Mouse (Mus musculus): ENCODE measurements around the gene Ccr6.

The Ccr6 gene

GRCm38 (mm10) chr17:8238012-8238710 is 2.3 kb downstream of the Ccr6 start:
- no peak for DNase-seq

GRCm38 (mm10) chr17:8239561-8239960 is 3.7 kb downstream of the Ccr6 start:
- DNase-seq, result no peak

GRCm38 (mm10) chr17:8240517-8240916 is 4.7 kb downstream of the Ccr6 start:
- DNase-seq, result no peak

GRCm38 (mm10) chr17:8241645-8242044 is 5.8 kb downstream of the Ccr6 start:
- no peak for DNase-seq

- no peak for DNase-seq
These were observed 6.3 kb downstream of the Ccr6 start for GRCm38 (mm10) chr17:8242186-8242585.

- no peak for DNase-seq
These were observed 8.3 kb downstream of the Ccr6 start for GRCm38 (mm10) chr17:8244124-8244523.

- DNase-seq, result no peak
These were observed 10.4 kb downstream of the Ccr6 start for GRCm38 (mm10) chr17:8246102-8246754.

- DNase-seq, result no peak
These were observed 15.9 kb downstream of the Ccr6 start for GRCm38 (mm10) chr17:8251704-8252103.

GRCm38 (mm10) chr17:8254268-8254667 is 18.4 kb downstream of the Ccr6 start:
- DNase-seq, result no peak

- DNase-seq, result no peak
These were observed 19.1 kb downstream of the Ccr6 start for GRCm38 (mm10) chr17:8254914-8255313.

GRCm38 (mm10) chr17:8255583-8255982 is 19.7 kb downstream of the Ccr6 start:
- DNase-seq, result no peak

- DNase-seq, result no peak
These were observed 21.1 kb downstream of the Ccr6 start for GRCm38 (mm10) chr17:8256982-8257381.

GRCm38 (mm10) chr17:8264638-8265037 is 28.8 kb downstream of the Ccr6 start:
- peak; percentile 78 for DNase-seq

- no peak for DNase-seq
These were observed 36.4 kb downstream of the Ccr6 start for GRCm38 (mm10) chr17:8272054-8272749.

GRCm38 (mm10) chr17:8272951-8273350 is 37.1 kb downstream of the Ccr6 start:
- no peak for DNase-seq

- peak; percentile 54 for DNase-seq
These were observed 40.2 kb downstream of the Ccr6 start for GRCm38 (mm10) chr17:8276071-8276470.

GRCm38 (mm10) chr17:8276680-8277079 is 40.8 kb downstream of the Ccr6 start:
- no peak for DNase-seq

- DNase-seq, result no peak
These were observed 41.4 kb downstream of the Ccr6 start for GRCm38 (mm10) chr17:8277266-8277665.

GRCm38 (mm10) chr17:8278356-8278755 is 42.5 kb downstream of the Ccr6 start:
- DNase-seq, result no peak

- DNase-seq, result peak; percentile 86
These were observed 47.1 kb downstream of the Ccr6 start, which contains the start of gene Mpc1 for GRCm38 (mm10) chr17:8282821-8283525. TSS of gene Mpc1 (plus strand) at chr17:8282904.

GRCm38 (mm10) chr17:8283526-8284253 is 47.8 kb downstream of the Ccr6 start:
- DNase-seq, result peak; percentile 98

- DNase-seq, result peak; percentile 59
These were observed 48.4 kb downstream of the Ccr6 start for GRCm38 (mm10) chr17:8284254-8284661.
